Mouse (Mus musculus): ENCODE results near the gene Defa28. TPM values are rescaled to one million over a fixed set of nuclear protein-coding genes. Genes with fewer than 3 reads are reported as not detected.
"Not testable (repeated sequence)": the region's sequence is repeated elsewhere in the genome, so short reads cannot be mapped to it uniquely, and the experiment has no call there.

The Defa28 gene
- not detected for total RNA-seq (2022)

DNA sequence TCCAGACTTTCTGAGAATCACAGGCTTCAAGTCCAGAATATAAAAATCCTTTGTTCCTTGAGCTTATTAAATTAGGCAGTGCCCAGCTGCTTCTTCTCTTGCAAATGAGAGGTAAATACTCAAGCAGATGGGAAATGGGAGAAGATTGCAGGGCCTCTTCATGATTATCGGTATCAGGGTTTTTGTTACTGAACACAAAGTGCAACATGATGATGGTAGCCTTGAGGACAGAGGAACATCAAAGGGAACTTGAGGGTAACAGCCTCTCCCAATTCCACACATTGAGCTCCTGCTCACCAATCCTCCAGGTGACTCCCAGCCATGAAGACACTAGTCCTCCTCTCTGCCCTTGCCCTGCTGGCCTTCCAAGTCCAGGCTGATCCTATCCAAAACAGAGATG is at the start of gene Defa28:
Gene Defa28 (plus strand): TSS at position 301 of the 400 bp plus-strand sequence.
- not testable (repeated sequence) for DNase-seq (ENCODE audit: low spot score)

DNA sequence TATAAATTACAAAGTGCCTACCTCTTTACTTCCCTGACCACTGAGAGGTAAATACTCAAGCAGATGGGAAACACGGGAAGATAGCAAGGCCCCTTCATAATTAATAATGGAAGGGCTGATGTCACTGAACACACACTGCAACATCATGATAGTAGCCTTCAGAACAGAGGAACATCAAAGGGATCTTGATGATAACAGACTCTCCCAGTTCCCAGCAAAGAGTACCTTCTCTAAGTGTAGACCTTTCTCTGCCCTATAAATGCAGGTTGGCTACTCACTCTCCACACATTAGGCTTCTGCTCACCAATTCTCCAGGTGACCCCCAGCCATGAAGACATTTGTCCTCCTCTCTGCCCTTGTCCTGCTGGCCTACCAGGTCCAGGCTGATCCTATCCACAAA is 17.7 kb upstream of the Defa28 start, which contains the start of gene Defa37:
Gene Defa37 (plus strand): TSS at position 301 of the 400 bp plus-strand sequence.
- not testable (repeated sequence) for DNase-seq (ENCODE audit: low spot score)

DNA sequence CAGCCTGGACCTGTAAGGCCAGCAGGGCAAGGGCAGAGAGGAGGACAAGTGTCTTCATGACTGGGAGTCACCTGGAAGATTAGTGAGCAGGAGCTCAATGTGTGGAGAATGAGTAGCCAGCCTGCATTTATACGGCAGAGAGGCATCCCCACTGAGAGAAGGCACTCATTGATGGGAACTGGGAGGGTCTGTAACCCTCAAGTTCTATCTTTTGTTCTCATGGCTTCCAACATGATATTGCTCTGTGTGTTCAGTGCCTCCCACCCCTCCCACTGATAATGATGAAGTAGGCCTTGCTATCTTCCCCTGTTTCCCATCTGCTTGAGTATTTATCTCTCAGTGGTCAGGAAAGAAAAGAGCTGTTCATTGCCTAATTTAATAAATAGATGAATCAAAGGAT is 11.6 kb downstream of the Defa28 start, which contains the start of gene Gm7861:
Gene Gm7861 (minus strand): TSS at position 101 of the 400 bp plus-strand sequence.
- not testable (repeated sequence) for DNase-seq (ENCODE audit: low spot score)

DNA sequence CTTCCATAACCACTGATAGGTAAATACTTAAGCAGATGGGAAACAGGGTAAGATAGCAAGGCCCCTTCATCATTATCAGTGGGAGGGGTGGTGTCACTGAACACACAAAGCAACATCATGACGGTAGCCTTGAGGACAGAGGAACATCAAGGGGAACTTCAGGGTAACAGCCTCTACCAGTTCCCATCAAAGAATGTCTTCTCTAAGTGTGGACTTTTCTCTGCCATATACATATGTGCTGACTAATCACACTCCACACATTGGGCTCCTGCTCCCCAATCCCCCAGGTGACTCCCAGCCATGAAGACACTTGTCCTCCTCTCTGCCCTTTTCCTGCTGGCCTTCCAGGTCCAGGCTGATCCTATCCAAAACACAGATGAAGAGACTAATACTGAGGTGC is 35.1 kb downstream of the Defa28 start, which contains the start of gene Defa26:
Gene Defa26 (plus strand): TSS at position 301 of the 400 bp plus-strand sequence.
- not testable (repeated sequence) for DNase-seq (ENCODE audit: low spot score)

Other genes with a start within 250 kb of the Defa28 start
- gene Defa2, start 204.5 kb upstream of the Defa28 start, total RNA-seq (2022): not detected
- not detected for gene Defa33, start 191.2 kb upstream of the Defa28 start, total RNA-seq (2022)
- not detected for gene Defa36, start 155.6 kb upstream of the Defa28 start, total RNA-seq (2022)
- not detected for gene Gm7849, start 126.4 kb upstream of the Defa28 start, total RNA-seq (2022)
- not detected for gene Defa20, start 73.7 kb upstream of the Defa28 start, total RNA-seq (2022)
- not detected for gene Defa32, start 54.0 kb upstream of the Defa28 start, total RNA-seq (2022)
- not detected for gene Defa37, start 17.6 kb upstream of the Defa28 start, total RNA-seq (2022)
- gene Gm7861, start 11.5 kb downstream of the Defa28 start, total RNA-seq (2022): not detected
- gene Defa26, start 35.2 kb downstream of the Defa28 start, total RNA-seq (2022): not detected
- gene Defa17, start 72.8 kb downstream of the Defa28 start, total RNA-seq (2022): not detected
- gene Defa34, start 82.8 kb downstream of the Defa28 start, total RNA-seq (2022): not detected
- gene AY761184, start 120.6 kb downstream of the Defa28 start, total RNA-seq (2022): not detected
- not detected for gene Defa24, start 151.5 kb downstream of the Defa28 start, total RNA-seq (2022)
- not detected for gene Defb50, start 240.5 kb downstream of the Defa28 start, total RNA-seq (2022)